Mouse (Mus musculus) stomach, embryonic 16.5 days (tissue): ENCODE measurements at regions not wholly inside any gene's neighbourhood (a gene's known extent, or its start where the extent isn't known, plus 50 kb on each side); places are given as distances from the start of the nearest gene placed in this dataset.

Experiments
- ATAC-seq: fragments of 200-750 bp; cut with Nextera tagmentation; 2 replicates; pipeline ENCODE4 v1.8.0; 2017; ENCODE audit warnings: moderate number of reproducible peaks, moderate TSS enrichment; ENCODE audit not compliant: insufficient read depth, low FRiP score
- H3K27ac ChIP-seq: fragments of 300-500 bp; sonication (generic); 2 replicates; pipeline ENCODE4 v1.5.1; 2014; ENCODE audit warnings: low read length
- H3K27me3 ChIP-seq: fragments of 300-500 bp; sonication (generic); 2 replicates; pipeline ENCODE4 v1.6.1; 2014; ENCODE audit warnings: low read length, control low read depth, mixed read lengths; ENCODE audit not compliant: control insufficient read depth, insufficient read depth
- H3K36me3 ChIP-seq: fragments of 300-500 bp; sonication (generic); 2 replicates; pipeline ENCODE4 v1.6.1; 2014; ENCODE audit warnings: low read length; ENCODE audit not compliant: control insufficient read depth, insufficient read depth
- H3K4me1 ChIP-seq: fragments of 300-500 bp; sonication (generic); 2 replicates; pipeline ENCODE4 v1.6.1; 2014; ENCODE audit warnings: low read length, control low read depth, mixed read lengths; ENCODE audit not compliant: control insufficient read depth, insufficient read depth
- H3K4me2 ChIP-seq: fragments of 300-500 bp; sonication (generic); 2 replicates; pipeline ENCODE4 v1.6.1; 2014; ENCODE audit warnings: low read depth, low read length, mixed read lengths
- H3K4me3 ChIP-seq: fragments of 300-500 bp; sonication (generic); replicated peaks from 2 replicates; pipeline ENCODE4 v1.5.1; 2014; ENCODE audit warnings: mild to moderate bottlenecking, low read length
- H3K9ac ChIP-seq: fragments of 300-500 bp; sonication (generic); 2 replicates; pipeline ENCODE4 v1.6.1; 2014; ENCODE audit warnings: low read length
- H3K9me3 ChIP-seq: fragments of 300-500 bp; sonication (generic); replicated peaks from 2 replicates; pipeline ENCODE4 v1.6.1; 2016; ENCODE audit warnings: low read length, control low read depth; ENCODE audit not compliant: control insufficient read depth
- WGBS: fragments of 180-500 bp; shearing (Covaris S2); extraction: QIAGEN DNeasy Blood & Tissue Kit; methylation state at CpG from one replicate; pipeline ENCODE4 v1.1.7; 2014; 5-methylcytosine and 5-hydroxymethylcytosine counted together

- Histone ChIP-seq H3K9ac (no peak overlapping the region), H3K4me2 (no peak overlapping the region), H3K4me3 (no peak overlapping the region), H3K27me3 (no peaks in the 10 kb centered on the region), H3K36me3 (no peaks in the 10 kb centered on the region), H3K4me1 (peaks cover 3% of the 10 kb centered on the region; the same call in 1 of the 2 replicates), H3K9me3 (no peaks in the 10 kb centered on the region), H3K27ac (no peak overlapping the region)
- no peak for ATAC-seq
- 86% methylated on average over 2 of the region's 2 CpGs for WGBS
These were observed 61.9 kb upstream of the Znrf2 start for GRCm38 (mm10) chr6:54754810-54755209.

DNA sequence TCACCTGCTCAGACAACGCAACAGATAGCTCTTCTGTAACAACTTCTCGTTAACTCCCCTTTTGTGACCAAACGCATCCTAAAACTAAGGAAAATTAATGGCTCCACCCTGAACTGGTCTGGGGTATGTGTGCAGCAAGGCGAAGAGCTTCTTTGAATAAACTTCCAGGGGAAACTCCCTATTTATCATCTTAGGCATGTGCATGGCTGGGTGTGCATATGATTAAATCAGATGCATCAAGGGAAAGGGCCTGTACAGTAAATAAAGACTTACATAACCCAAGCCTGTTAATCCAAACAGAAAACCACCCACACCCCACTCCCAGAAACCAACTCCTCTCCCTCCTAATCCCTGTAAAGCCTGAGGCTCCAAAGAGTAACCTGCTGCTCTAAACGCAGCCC is 59.2 kb upstream of the Znrf2 start:
- Histone ChIP-seq H3K4me3 (no peak overlapping the region), H3K9ac (no peak overlapping the region), H3K4me2 (no peak overlapping the region), H3K4me1 (peaks cover 4% of the 10 kb centered on the region; the same call in 1 of the 2 replicates), H3K27me3 (no peaks in the 10 kb centered on the region), H3K9me3 (no peaks in the 10 kb centered on the region), H3K36me3 (no peaks in the 10 kb centered on the region), H3K27ac (no peak overlapping the region)
- 30% methylated on average over 5 of the region's 5 CpGs for WGBS
- ATAC-seq: no peak

GRCm38 (mm10) chr6:54758112-54758511 is 58.6 kb upstream of the Znrf2 start:
- WGBS: 26% methylated on average over 2 of the region's 2 CpGs
- ATAC-seq: no peak

DNA sequence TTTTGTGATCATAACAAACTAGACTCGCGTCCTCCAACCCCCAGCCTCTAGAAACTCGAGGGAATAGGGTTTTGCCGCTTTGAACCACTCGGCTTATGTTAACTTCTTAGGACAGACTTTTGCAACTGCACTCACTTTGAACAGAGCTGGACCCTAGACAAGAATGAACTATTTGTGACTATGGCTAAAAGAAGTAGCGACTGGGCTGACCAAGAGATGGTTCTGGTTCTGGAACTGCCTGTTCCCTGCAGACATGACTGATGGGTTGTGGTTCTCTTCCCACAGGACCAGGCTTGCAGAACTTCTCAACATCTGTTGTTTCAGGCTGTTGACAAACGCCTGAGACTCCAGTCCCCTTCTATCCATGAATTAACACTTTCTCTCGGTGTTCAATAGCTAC is 57.5 kb upstream of the Znrf2 start:
- Histone ChIP-seq H3K4me2 (no peak overlapping the region), H3K36me3 (no peaks in the 10 kb centered on the region), H3K4me3 (no peak overlapping the region), H3K4me1 (peaks cover 4% of the 10 kb centered on the region; the same call in 1 of the 2 replicates), H3K27me3 (no peaks in the 10 kb centered on the region), H3K9me3 (no peaks in the 10 kb centered on the region), H3K27ac (no peak overlapping the region), H3K9ac (no peak overlapping the region)
- WGBS: 58% methylated on average over 8 of the region's 8 CpGs
- ATAC-seq: no peak

More at GRCm38 (mm10) chr6:54758112-54758511, 58.6 kb upstream of the Znrf2 start:
- Histone ChIP-seq H3K4me3 (no peak overlapping the region), H3K9me3 (no peaks in the 10 kb centered on the region), H3K4me1 (peaks cover 4% of the 10 kb centered on the region; the same call in 1 of the 2 replicates), H3K27ac (no peak overlapping the region), H3K27me3 (no peaks in the 10 kb centered on the region), H3K4me2 (no peak overlapping the region), H3K36me3 (no peaks in the 10 kb centered on the region), H3K9ac (no peak overlapping the region)

DNA sequence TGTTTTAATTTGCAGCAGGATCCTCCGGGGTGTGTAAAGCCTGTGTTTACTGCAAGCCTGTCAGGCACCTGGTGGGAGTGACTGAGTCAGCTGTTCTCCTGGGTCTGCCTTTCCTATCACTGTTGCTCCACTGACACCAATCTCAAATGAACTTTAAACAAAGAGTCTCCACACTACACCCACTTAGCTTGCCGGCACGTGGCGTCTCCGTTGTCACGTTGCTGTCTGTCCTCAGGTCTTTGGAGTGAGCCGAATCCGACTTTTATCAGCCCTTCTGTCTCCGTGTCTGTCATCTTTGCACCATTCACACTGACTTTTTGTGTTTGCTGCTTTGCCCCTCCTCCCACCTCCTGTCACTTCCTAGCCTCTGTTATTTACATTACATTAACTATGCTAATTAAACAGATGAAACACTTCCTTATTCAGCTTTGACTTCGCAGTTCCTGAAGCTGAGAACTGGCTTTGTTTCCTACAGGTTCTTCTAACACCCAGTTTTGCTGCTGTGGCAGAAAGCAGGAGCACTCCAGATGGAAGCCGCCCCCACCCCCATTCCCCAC is 56.7 kb upstream of the Znrf2 start:
- WGBS: 2% methylated on average over 11 of the region's 11 CpGs
- no peaks in the 10 kb centered on the region for H3K27me3 ChIP-seq
- no peaks in the 10 kb centered on the region for H3K9me3 ChIP-seq
- H3K4me2 ChIP-seq: peak overlapping the region; percentile 48
- H3K4me3 ChIP-seq: peak overlapping the region; percentile 18
- peak; percentile 49; the same call in 1 of the 2 replicates for ATAC-seq
- no peaks in the 10 kb centered on the region for H3K36me3 ChIP-seq
- peaks cover 4% of the 10 kb centered on the region; the same call in 1 of the 2 replicates for H3K4me1 ChIP-seq
- H3K9ac ChIP-seq: no peak overlapping the region
- H3K27ac ChIP-seq: no peak overlapping the region

GRCm38 (mm10) chr6:54760541-54760940 is 56.2 kb upstream of the Znrf2 start:
- Histone ChIP-seq H3K4me3 (no peak overlapping the region), H3K9me3 (no peaks in the 10 kb centered on the region), H3K4me1 (peaks cover 4% of the 10 kb centered on the region; the same call in 1 of the 2 replicates), H3K27ac (no peak overlapping the region), H3K9ac (no peak overlapping the region), H3K36me3 (no peaks in the 10 kb centered on the region), H3K4me2 (no peak overlapping the region), H3K27me3 (no peaks in the 10 kb centered on the region)
- 48% methylated on average over 2 of the region's 2 CpGs for WGBS
- ATAC-seq: no peak

DNA sequence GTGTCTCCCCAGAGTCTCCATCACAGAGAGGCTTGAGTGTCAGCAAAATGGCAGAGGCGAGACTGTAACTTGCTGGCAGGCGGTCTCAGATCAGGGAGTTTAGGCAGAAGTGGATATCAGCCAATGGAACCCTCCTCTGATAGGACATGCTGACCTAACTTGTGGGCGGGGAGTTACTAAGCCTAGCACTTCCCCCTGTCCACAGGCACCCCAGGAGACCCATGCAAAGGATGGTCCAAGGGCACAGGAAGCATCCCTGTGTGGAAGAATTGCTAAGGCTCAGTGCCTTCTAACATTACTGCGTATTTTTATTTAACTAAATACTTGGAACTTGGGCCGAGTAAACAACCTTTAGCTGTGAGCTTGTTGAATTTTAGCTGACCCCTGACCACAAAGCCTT is 54.7 kb upstream of the Znrf2 start:
- H3K9ac ChIP-seq: no peak overlapping the region
- WGBS: 68% methylated on average over 5 of the region's 5 CpGs
- peaks cover 4% of the 10 kb centered on the region; the same call in 1 of the 2 replicates for H3K4me1 ChIP-seq
- H3K27ac ChIP-seq: no peak overlapping the region
- H3K4me3 ChIP-seq: no peak overlapping the region
- no peaks in the 10 kb centered on the region for H3K36me3 ChIP-seq
- no peaks in the 10 kb centered on the region for H3K27me3 ChIP-seq
- no peaks in the 10 kb centered on the region for H3K9me3 ChIP-seq
- no peak overlapping the region for H3K4me2 ChIP-seq
- ATAC-seq: no peak

DNA sequence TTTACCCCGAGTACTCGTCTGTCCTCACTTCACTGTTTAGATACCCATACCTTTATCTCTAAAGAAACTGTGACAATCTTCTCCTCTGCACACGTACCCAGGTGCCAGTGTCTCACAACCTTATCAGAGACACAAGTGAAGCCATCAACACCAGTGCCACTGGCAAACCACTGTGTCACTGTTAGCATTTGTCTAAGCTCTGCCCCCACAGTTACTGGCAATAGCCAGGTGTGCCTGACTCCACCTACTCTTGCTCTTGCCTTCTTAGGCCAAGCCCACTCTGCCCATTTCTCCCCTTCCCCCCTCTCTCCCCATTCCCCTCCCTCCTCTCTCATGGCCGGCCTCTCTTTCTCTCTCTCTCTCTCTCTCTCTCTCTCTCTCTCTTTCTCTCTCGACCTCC is 54.2 kb upstream of the Znrf2 start:
- Histone ChIP-seq H3K4me1 (peaks cover 4% of the 10 kb centered on the region; the same call in 1 of the 2 replicates), H3K27me3 (no peaks in the 10 kb centered on the region), H3K36me3 (no peaks in the 10 kb centered on the region), H3K9ac (no peak overlapping the region), H3K4me2 (no peak overlapping the region), H3K9me3 (no peaks in the 10 kb centered on the region), H3K27ac (no peak overlapping the region), H3K4me3 (no peak overlapping the region)
- 34% methylated on average over 5 of the region's 5 CpGs for WGBS
- ATAC-seq: no peak

GRCm38 (mm10) chr6:54763669-54764068 is 53.0 kb upstream of the Znrf2 start:
- no peaks in the 10 kb centered on the region for H3K27me3 ChIP-seq
- no peak overlapping the region for H3K9ac ChIP-seq
- 86% methylated on average over 4 of the region's 4 CpGs for WGBS
- no peak for ATAC-seq
- H3K4me1 ChIP-seq: peaks cover 4% of the 10 kb centered on the region; the same call in 1 of the 2 replicates
- no peaks in the 10 kb centered on the region for H3K9me3 ChIP-seq
- H3K4me3 ChIP-seq: no peak overlapping the region
- no peak overlapping the region for H3K4me2 ChIP-seq
- no peak overlapping the region for H3K27ac ChIP-seq
- H3K36me3 ChIP-seq: no peaks in the 10 kb centered on the region
